Mouse (Mus musculus) frontal cortex, postnatal 25 days (tissue): ENCODE measurements around the gene Trim62.

Experiments
- DNase-seq, 2 experiments: peaks; one replicate each; pipeline ENCODE4 v3.0.0; 2022; ENCODE audit warnings: low spot score in 2 of 2

Trim62 gene

DNA sequence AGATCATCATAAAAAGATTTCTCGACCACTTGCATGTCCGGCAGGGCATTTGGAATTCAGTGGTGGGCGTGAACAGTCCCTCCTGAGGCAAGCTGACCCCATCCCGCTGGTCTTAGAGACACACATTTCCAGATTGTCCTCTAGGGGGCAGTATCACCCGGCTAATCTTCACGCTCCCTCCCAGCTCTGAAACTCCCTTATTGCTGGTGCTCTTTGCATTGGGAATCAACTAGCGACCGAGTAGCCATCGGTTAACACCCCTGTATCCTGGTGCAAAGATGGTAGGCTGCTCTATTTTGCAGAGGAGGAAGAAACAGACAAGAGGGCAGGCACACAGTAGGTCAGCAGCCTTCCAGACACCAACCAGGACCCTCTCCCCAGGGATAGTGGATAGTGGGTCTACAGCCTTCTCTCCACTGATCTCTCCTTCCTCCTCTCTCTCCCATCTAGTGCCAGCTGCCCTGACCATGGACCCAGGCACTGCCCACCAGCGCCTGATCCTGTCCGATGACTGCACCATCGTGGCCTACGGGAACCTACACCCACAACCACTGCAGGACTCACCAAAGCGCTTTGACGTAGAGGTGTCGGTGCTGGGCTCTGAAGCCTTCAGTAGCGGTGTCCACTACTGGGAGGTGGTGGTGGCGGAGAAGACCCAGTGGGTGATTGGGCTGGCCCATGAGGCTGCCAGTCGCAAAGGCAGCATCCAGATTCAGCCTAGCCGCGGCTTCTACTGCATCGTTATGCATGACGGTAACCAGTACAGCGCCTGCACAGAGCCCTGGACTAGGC is 25.4 kb downstream of the Trim62 start:
- DNase-seq: peak in 1 of 2 experiments; percentile 38

DNA sequence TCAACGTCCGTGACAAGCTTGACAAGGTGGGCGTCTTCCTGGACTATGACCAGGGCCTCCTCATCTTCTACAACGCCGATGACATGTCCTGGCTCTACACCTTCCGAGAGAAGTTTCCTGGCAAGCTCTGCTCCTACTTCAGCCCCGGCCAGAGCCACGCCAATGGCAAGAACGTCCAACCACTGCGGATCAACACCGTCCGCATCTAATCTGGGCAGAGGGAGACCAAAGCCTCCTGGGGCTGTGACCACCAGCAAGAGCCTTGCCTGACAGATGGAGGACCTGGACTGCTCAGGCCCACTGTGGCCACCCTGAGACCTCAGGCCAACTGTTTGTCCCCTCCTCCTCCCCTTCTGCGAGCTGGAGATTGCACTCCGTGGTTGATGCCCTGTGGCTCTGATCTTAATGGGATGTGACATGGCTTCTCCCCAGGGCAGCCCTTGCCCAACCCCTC is 26.0 kb downstream of the Trim62 start:
- DNase-seq: no peak

DNA sequence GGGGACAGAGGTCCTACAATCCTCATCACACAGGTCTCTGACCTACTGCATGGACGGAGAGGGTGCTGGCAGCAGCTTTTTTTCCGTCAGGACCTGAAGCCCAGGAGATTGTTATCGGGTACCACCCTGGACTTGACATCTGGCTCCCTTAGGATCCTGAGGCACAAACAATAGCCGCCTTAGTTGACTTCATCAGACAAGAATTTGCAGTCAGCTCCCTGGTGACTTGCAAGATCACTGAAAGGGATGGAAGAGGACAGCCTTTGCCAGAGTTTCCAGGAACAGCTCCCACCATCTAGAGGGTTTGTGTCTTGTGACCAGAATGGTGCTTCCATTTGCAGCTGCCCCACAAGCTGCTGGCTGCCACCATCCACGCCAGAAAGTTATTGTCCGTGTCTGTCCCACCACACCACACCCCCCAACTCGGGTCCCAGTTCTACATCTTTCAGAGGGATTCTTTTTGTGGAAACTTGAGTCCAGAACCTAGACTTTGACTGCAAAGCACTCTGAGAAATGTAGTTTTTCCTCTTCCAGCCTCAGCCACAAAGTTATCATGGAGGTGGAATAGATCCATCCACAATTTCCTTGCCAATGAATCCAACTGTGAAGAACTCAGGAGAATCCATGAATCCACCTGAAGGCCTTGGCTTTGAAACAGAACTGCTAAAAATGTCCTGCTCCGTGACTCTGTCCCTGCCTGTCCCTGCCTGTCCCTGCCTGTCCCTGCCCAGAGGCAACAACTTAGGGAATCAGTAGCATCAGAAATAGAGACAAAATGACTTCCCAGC is 27.1 kb downstream of the Trim62 start:
- DNase-seq: no peak

DNA sequence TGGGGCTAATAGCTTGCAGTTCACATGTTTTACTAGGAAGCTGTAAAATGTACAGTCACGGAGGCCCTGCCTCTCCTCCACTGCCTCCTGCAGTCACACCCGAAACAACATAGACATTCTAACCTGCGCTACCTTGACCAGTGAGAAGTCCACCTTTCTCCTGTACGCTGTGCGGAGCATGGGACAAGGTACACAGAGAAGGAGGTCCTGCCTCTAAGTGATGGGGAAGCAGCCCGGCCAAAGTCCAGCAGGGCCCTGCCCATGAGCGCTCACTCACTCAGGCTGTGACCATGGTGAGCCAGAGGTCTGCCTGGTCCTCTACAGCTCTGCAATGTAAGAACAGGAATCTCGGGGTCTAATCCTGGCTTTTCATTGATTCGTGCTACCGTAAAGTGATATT is 28.7 kb downstream of the Trim62 start:
- no peak for DNase-seq

GRCm38 (mm10) chr4:128913794-128914193 is 30.4 kb downstream of the Trim62 start:
- no peak for DNase-seq

GRCm38 (mm10) chr4:128917119-128917518 is 33.7 kb downstream of the Trim62 start:
- no peak for DNase-seq

DNA sequence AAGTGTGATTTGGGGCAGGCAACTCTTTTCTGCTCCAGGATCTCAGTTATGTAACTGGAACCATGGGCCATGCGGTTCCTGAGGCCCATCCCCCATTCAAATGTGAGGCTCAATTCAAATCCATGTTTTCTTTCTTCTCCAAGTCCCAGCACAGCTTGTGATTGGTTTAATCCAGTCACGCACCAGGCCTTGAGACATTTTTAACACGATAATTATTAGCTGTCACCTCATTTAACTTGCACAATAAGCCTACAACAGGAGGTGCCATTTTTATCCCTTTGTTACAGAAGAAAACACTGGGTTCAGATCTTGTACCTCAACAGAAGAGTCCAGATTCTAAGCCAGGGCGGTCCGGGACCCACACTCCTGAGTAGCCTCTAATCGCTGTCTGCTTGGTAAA is 34.4 kb downstream of the Trim62 start:
- no peak for DNase-seq

DNA sequence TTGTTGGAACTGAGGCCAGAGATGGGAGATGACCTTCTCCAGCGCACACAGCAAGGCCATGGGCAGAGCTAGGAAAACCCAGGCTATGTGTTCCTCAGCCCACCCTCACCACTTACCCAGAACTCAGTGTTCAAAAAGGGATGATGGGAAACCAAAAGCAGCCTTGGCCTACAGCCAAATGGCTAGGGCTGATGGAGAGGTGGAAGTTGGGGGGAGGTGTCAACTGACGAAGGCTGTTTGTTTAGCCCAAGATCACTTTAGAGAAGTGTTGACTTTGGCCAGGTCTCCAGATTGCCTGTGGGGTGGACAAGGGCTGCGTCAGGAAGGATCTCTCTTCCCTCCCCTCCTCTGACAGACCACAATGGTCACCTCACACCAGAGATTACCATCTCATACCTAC is 34.8 kb downstream of the Trim62 start:
- DNase-seq: no peak

- DNase-seq: no peak
Measured at GRCm38 (mm10) chr4:128919106-128919505, 35.7 kb downstream of the Trim62 start.

GRCm38 (mm10) chr4:128923603-128924002 is 40.2 kb downstream of the Trim62 start:
- DNase-seq: no peak

DNA sequence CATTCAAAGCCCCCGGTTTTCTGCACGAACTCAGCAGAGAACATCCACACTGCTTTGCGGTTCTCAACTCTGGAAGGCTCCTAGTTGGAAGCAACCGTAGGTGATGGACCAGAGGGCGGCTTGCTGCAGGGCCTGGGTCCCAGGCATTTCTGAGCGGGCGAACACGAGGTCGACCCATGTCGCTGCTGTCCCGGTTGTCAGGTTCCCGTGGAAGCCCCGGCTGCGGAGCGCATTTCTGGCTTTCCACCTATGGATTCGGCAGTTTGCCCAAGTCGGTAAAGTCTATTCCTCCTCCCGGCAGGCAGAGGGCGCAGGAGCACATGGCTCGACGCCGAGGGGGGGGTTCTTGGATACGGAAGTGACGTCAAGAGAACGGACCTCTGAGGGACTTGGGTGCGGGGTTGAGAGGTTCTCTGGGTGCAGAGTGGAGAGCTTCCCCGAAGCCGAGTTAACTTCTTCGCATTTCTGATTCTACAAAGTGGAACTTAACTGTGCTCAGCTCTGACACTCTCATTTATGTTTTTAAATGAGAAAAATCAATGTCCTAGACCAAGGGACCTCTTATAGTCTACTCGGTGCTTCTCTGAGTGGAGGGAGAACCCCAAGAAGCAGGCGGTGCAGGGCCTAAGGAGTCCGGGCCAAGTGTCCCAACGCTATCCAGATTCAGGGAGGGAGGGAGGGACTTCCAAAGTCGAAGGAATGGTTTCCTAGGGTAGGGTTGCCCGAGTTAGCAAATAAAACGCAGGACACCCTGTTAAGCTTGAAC is 41.6 kb downstream of the Trim62 start:
- peak; percentile 49 to 73 for DNase-seq

DNA sequence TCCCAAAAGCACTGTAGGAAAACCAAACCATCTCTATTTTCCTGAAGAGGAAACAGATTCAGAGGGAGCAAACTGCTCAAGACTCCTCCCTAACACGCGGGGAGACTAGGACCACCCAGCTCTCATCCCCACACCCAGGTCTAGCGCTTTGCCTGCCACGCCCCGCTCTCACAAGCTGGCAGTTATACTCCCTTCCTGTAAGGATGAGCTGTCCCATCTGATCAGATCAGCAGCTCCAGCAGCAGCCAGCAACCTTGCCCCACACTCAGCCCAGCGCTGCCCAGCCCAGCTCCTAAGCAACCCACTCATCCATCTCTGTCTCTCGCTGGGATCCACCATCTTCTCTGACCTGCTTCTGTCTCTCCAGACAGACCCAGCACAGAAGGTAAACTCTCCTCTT is 49.4 kb downstream of the Trim62 start:
- DNase-seq: no peak

DNA sequence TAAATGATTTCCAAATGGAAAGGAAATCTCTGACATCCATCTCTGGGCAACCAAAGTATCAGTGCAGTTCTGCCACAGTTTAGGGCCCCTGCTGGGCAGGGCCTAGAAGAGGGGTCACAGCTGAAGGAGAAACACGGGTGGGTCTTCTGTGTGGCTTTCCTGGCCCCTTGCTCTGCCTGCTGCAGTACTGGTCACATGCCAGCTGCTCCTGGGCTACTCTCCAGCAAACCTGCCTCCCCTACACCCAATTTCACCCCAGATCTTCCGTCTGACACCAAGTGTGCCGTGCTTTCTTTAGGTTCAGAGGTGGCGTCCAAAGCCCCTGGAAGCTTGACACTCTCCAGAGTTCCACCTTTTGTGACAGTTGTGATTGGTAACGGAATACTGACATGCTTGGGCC is 52.2 kb downstream of the Trim62 start:
- no peak for DNase-seq

- DNase-seq: no peak
Measured at GRCm38 (mm10) chr4:128942346-128942745, 59.0 kb downstream of the Trim62 start.

GRCm38 (mm10) chr4:128946736-128947135 is 63.4 kb downstream of the Trim62 start:
- no peak for DNase-seq

DNA sequence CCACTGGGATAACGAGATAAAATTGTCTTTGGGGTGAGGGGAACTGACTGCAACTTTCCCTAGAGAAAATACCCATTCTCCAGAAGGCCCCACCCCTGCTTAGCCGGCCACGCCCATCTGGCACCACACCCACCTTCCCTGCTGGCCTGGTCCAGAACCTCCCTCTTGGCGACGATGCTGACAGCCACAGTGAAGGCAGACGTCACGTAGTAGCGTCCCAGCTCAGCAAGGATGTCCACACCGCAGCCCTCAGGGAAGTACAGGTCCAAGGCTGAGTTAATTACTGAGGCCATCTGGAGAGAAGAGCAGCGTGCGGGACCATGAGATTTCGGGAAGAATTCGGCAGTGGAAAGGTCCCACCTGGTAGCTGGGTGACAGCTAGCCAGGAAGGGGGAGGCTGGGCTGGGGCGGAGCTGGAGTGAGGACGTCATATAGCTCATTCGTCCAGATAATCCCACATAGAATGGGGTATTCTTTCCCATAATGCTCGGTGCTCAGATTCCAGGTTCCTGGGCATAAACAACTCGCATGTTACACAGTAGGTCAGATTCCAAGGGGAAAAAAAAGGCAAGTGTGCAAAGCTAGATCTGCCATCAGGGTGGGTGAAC is 64.0 kb downstream of the Trim62 start:
- no peak for DNase-seq

- DNase-seq: no peak
Measured at GRCm38 (mm10) chr4:128948137-128948674, 64.8 kb downstream of the Trim62 start.

GRCm38 (mm10) chr4:128949470-128950005 is 66.2 kb downstream of the Trim62 start:
- no peak for DNase-seq

GRCm38 (mm10) chr4:128950461-128950860 is 67.1 kb downstream of the Trim62 start:
- no peak for DNase-seq

DNA sequence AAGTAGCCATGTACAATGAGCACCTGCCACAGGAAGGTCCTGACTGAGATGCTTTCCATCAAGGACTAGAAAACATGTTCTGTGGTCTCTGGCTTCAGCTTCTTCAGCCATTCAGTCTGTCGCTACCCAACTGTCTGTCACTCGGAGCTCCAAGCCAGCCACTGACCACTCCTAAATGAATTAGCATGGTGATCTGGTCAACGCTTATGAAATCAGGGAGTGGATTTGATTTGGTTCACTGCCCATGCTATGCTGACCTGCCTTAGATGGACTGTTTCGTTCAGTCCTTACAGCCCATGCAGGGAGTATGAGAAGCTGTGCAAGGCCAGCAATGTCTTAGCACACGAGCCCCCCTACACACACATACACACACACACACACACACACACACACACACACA is 70.5 kb downstream of the Trim62 start:
- DNase-seq: no peak
